Mouse (Mus musculus) erythroblast, embryonic 14.5 days (primary cell): ENCODE data around the gene Secisbp2l. TPM values are rescaled to one million over a fixed set of nuclear protein-coding genes. Genes with fewer than 3 reads are reported as not detected.

Experiments
- H3K27me3 ChIP-seq: 2 replicates; pipeline ENCODE4 v1.6.1; 2012; ENCODE audit warnings: inconsistent platforms; ENCODE audit not compliant: control insufficient read depth
- H3K36me3 ChIP-seq: 2 replicates; pipeline ENCODE4 v1.6.1; 2012; ENCODE audit warnings: mild to moderate bottlenecking, inconsistent platforms; ENCODE audit not compliant: control insufficient read depth
- H3K4me1 ChIP-seq: 2 replicates; pipeline ENCODE4 v1.6.1; 2012; ENCODE audit warnings: inconsistent platforms; ENCODE audit not compliant: control insufficient read depth
- H3K4me3 ChIP-seq: replicated peaks from 2 replicates; pipeline ENCODE3; 2012; ENCODE audit warnings: moderate library complexity, mild to moderate bottlenecking, inconsistent platforms
- H3K9me3 ChIP-seq: 2 replicates; pipeline ENCODE4 v1.6.1; 2012; ENCODE audit warnings: low read length, inconsistent platforms, mixed read lengths; ENCODE audit not compliant: control insufficient read depth
- GATA1 ChIP-seq: IDR thresholded peaks from 2 replicates; pipeline ENCODE4 v1.6.1; 2012; ENCODE audit warnings: low read length, inconsistent platforms, mixed read lengths
- TAL1 ChIP-seq: IDR thresholded peaks from 3 replicates; pipeline ENCODE4 v1.6.1; 2012; ENCODE audit warnings: low read length, inconsistent platforms, mixed read lengths
- polyA plus RNA-seq: library from polyadenylated mRNA; stranded (reverse); fragments of >175 nt; gene quantifications from 2 replicates; pipeline ENCODE4 v1.2.3, GENCODE M21; 2012

Gene Secisbp2l
- polyA plus RNA-seq, 1 experiment: 0.26 TPM

- H3K4me1 ChIP-seq: no peaks in the 10 kb centered on the region
- no peaks in the 10 kb centered on the region for H3K36me3 ChIP-seq
- no peaks in the 10 kb centered on the region for H3K9me3 ChIP-seq
- H3K27me3 ChIP-seq: no peaks in the 10 kb centered on the region
- TF ChIP-seq TAL1 (no peak), GATA1 (no peak)
- no peak overlapping the region for H3K4me3 ChIP-seq
Measured at GRCm38 (mm10) chr2:125704907-125705631, 77.6 kb downstream of the Secisbp2l start.

GRCm38 (mm10) chr2:125702851-125703250 lies 79.8 kb downstream of the Secisbp2l start:
- H3K4me3 ChIP-seq: no peak overlapping the region
- no peaks in the 10 kb centered on the region for H3K4me1 ChIP-seq
- H3K36me3 ChIP-seq: no peaks in the 10 kb centered on the region
- H3K9me3 ChIP-seq: no peaks in the 10 kb centered on the region
- TF ChIP-seq GATA1: no peak
- no peaks in the 10 kb centered on the region for H3K27me3 ChIP-seq

GRCm38 (mm10) chr2:125701606-125702005 lies 81.1 kb downstream of the Secisbp2l start:
- no peak for TF ChIP-seq GATA1
- TF ChIP-seq TAL1: no peak
- Histone ChIP-seq H3K4me3 (no peak overlapping the region), H3K36me3 (no peaks in the 10 kb centered on the region), H3K27me3 (no peaks in the 10 kb centered on the region), H3K4me1 (no peaks in the 10 kb centered on the region), H3K9me3 (no peaks in the 10 kb centered on the region)

GRCm38 (mm10) chr2:125696219-125696618 lies 86.5 kb downstream of the Secisbp2l start:
- Histone ChIP-seq H3K9me3 (no peaks in the 10 kb centered on the region), H3K4me3 (no peak overlapping the region), H3K36me3 (no peaks in the 10 kb centered on the region), H3K4me1 (no peaks in the 10 kb centered on the region), H3K27me3 (peaks cover 5% of the 10 kb centered on the region)
- TF ChIP-seq GATA1 (no peak), TAL1 (no peak)

- no peak overlapping the region for H3K4me3 ChIP-seq
- H3K4me1 ChIP-seq: no peaks in the 10 kb centered on the region
- peaks cover 5% of the 10 kb centered on the region for H3K27me3 ChIP-seq
- no peak for TF ChIP-seq GATA1
- TF ChIP-seq TAL1: no peak
- H3K9me3 ChIP-seq: 0 out of 2 replicates have a peak, but pooled peaks cover under 1% of the 10 kb centered on the region
- H3K36me3 ChIP-seq: no peaks in the 10 kb centered on the region
Measured at GRCm38 (mm10) chr2:125694798-125695197, 87.9 kb downstream of the Secisbp2l start.

- no peaks in the 10 kb centered on the region for H3K36me3 ChIP-seq
- no peak for TF ChIP-seq GATA1
- no peak for TF ChIP-seq TAL1
- 0 out of 2 replicates have a peak, but pooled peaks cover 3% of the 10 kb centered on the region for H3K9me3 ChIP-seq
- H3K4me1 ChIP-seq: no peaks in the 10 kb centered on the region
- H3K4me3 ChIP-seq: no peak overlapping the region
- H3K27me3 ChIP-seq: peaks cover 5% of the 10 kb centered on the region
Measured at GRCm38 (mm10) chr2:125692010-125692409, 90.7 kb downstream of the Secisbp2l start.

Other genes with a start within 250 kb of the Secisbp2l start
- 0.24 and 0.27 TPM in 2 replicates for gene Cep152, start 157.8 kb downstream of the Secisbp2l start, polyA plus RNA-seq
- 4.5 TPM in 2 replicates for gene Eid1, start 109.8 kb downstream of the Secisbp2l start, polyA plus RNA-seq
- 0.02 and 0.03 TPM in 2 replicates for gene Shc4, start 58.7 kb downstream of the Secisbp2l start, polyA plus RNA-seq
- gene Galk2, start 76.2 kb upstream of the Secisbp2l start, polyA plus RNA-seq: 0.04 and 0.05 TPM in 2 replicates
- gene Cops2, start 76.3 kb upstream of the Secisbp2l start, polyA plus RNA-seq: 0.33 and 0.59 TPM in 2 replicates